Mouse (Mus musculus) G1E (cell line): ENCODE results near the gene Gab2.

Source experiments
- CTCF ChIP-seq: IDR thresholded peaks from 2 replicates; pipeline ENCODE4 v1.5.1; 2012; ENCODE audit warnings: low read depth, low read length, inconsistent platforms, mixed read lengths
- GATA1 ChIP-seq: IDR thresholded peaks from 2 replicates; pipeline ENCODE4 v1.6.1; 2012; ENCODE audit warnings: borderline replicate concordance, low read length, inconsistent platforms, mixed read lengths
- TAL1 ChIP-seq: conservative IDR thresholded peaks from 2 replicates; pipeline ENCODE4 v1.6.1; 2012; ENCODE audit warnings: low read depth, low read length, inconsistent platforms, mixed read lengths

DNA sequence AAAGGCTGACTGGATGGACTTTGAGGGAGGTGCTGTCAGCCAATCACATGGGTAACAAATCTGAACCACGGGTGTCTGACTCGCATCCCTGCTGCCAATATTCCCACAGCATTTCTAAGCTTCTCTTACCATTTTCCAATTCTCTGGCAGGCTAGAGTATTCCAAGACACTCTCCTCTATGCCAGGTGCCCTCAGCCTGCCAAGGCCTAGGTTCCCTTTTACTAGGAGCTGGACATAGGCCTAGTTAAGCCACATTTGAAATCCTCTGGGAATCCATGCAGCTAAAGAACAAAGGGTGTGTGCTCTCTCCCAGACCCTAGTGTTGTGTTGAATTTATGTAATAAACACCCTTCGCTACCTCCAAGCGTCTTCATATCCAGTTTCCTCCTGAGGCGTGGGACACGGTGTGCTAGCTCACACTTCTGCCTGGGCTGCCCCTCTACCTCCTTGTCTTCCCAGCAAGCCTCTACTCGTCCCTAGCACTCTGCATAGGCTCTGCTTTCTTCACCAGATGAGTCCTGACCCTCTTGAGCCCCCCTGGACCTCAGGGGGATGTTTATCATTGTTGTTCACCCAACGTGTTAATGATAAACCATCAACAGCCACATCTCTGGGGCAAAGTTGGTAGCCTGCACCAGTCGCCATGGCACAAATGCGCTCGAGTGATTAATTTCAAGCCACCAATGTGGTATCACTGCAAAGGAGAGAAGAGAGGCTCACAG, 270.6 kb downstream of the Gab2 start:
- no peak for TF ChIP-seq GATA1
- TF ChIP-seq CTCF = no peak
- no peak for TF ChIP-seq TAL1
